Mouse (Mus musculus) hindlimb bud, embryonic 11.5 days (tissue): ENCODE results near the gene Mip.
A peak's percentile ranks its signal among the peaks of the same experiment; 100 is the strongest.
"Not testable (repeated sequence)": the region's sequence is repeated elsewhere in the genome, so short reads cannot be mapped to it uniquely, and the experiment has no call there.

Experiments
- DNase-seq: peaks from one replicate; pipeline ENCODE4 v3.0.0-alpha.2; 2012; ENCODE audit warnings: low read depth, low spot score; ENCODE audit errors: extremely low spot score

Gene Mip

GRCm38 (mm10) chr10:128210954-128211353 lies 14.7 kb upstream of the Mip start:
- no peak for DNase-seq

- DNase-seq = peak; percentile 84
These were observed 14.1 kb upstream of the Mip start, which contains the start of gene Spryd4 for GRCm38 (mm10) chr10:128211390-128212108. Gene Spryd4, minus strand, starts transcription at chr10:128211807.

GRCm38 (mm10) chr10:128212148-128212547 lies 13.5 kb upstream of the Mip start:
- no peak for DNase-seq

GRCm38 (mm10) chr10:128212871-128213323 lies 12.7 kb upstream of the Mip start:
- peak; percentile 84 for DNase-seq

GRCm38 (mm10) chr10:128214112-128214511 lies 11.5 kb upstream of the Mip start:
- DNase-seq = not testable (repeated sequence)

DNA sequence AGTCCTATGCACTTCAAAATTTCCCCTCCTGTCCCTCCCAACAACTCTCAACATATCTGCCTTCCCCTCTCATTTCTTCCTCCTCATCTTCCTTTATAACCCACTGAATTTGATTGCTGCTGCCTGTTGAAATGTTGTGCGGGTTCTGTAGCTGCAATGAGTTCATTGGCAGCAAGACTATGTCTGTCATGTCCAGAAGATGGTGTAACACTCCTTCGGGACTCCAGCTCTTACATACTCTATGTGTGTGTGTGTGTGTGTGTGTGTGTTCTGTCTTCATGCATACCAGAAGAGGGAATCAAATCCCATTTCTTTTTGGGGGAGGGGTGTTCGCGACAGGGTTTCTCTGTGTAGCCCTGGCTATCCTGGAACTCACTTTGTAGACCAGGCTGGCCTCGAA lies 10.7 kb upstream of the Mip start:
- DNase-seq = no peak

DNA sequence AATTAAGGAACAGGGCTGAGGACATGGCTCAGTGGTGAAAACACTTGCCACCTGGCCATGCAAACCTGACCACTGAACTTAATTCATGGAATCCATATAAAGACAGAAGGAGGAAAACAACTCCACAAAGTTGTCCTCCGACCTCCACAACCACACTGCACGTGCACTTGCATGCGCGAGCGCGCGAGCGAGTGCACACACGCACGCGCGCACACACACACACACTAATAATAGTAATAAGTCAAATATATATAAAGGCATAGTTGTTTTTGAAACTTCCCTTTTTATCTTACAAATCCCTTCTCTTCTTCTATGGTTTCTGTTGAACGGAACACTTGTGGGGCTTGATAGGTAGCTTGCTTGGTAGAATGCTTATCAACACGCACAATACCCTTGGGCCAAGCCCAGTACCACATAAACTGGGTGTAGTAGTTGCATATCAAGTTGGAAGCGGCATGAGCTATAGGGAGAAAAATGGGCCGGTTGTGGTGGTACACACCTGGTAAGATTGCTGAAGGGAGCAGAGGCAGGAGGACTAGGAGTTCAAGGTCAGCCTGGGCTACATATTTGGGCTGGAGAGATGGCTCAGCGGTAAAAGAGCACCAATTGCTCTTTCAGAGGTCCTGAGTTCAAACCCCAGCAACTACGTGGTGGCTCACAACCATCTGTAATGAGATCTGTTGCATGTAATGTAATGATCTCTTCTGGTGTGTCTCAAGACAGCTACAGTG lies 7.1 kb upstream of the Mip start:
- DNase-seq = no peak

DNA sequence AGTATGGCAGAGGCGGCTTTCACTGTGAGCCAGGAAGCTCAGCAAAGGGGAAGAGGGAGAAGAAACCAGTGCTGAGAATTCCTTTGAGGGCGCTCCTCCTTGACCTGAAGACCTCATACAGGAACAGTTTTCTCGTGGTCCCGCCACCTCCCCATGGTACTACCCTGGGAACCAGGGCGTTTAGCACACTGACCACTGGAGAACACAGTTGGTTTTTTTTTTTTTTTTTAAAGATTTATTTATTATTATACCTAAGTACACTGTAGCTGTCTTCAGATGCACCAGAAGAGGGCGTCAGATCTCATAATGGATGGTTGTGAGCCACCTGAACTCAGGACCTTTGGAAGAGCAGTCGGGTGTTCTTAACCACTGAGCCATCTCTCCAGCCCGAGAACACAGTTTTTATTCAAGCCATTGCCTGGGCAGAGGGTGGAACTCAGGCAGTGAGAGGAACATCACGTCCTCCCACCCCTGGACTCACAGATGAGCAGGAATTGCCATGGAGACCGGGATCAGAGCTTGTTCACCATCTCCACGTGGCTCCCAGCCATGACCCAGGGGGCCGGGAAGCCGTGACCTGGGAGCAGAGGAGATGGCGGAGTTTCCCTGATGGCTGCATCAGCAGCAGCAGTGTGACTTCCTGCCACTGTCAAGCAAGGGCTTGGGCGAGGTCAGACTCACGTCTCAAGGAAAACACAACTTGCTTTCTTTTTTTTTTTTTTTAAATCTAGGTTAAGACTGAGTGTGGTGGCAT lies 3.9 kb upstream of the Mip start:
- DNase-seq = no peak

DNA sequence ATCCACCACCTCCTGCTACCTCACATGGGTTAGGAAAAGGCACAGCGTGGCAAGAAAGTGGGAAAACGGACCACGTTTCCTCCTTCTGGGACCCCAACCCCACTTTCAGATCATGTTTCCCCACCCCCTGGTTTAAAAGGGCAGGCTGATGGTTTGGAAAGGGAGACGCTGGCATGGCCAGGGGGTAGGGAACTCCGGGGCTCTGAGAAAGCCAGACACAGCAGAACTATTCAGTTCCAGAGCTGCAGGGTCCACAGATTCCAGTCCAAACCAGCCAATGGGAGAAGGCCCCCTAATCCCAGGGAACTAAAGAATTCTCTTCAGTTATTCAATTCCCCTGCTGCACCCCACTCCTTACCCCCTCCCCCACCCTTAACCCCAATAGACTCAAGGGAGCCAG lies 574 bp upstream of the Mip start:
- DNase-seq = no peak

- DNase-seq = no peak
These were observed 2.0 kb downstream of the Mip start for GRCm38 (mm10) chr10:128227592-128227991.

DNA sequence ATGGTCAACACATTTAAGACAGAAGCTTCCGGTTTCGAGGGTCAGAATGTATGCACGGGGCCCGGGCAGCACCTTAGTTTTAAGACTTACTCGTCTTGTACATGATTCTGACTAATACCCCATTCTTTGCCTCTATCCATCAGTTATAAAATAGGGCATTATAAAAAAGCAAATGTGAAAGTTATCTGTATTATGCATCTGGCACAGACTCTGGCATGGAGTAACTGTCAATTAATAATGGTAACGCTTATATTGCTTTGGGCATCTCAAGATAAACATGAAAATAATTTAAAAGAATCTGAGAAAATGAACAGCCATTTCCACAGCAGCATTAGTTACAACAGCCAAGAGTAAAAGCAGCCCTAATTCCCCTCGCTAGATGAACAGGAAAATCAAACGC lies 2.4 kb downstream of the Mip start:
- DNase-seq = no peak

DNA sequence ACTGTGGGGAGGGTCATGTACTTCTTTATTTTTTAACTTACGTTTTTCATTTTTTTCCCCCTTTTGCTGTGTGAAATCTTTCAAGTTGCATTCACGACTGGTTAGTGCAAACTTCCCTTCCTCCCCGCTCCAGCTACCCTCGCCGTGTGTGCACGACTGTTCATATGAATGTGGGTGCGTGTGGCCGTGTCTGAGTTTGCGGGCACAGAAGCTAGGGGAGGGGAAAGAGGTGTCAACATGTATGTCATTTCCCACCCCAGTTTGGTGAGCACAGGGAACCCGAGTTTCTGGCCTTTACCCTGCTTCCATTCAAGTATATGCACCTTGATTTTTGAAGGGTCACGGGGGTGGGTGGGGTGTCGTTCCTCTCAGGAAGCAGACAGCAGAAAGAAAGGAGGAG lies 4.9 kb downstream of the Mip start:
- DNase-seq = no peak

DNA sequence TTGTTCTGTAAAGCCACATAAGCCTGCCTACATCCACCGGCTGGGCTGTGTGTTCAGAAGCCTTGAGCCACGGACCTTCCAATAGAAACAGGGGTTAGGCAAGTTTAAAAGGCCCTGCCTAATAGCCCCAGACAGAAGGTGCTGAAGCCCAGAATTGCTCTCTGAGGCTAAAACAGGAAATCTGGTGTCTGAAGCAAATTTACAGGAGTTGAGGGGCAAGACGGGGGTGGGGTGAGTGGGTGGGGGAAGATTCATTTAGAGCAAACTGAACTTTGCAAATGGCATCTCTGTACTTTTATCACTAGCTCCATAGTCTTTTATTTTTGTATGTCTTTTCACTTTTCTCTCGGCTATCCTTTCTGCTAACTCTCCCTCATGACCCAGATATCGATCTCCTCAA lies 5.5 kb downstream of the Mip start:
- no peak for DNase-seq

DNA sequence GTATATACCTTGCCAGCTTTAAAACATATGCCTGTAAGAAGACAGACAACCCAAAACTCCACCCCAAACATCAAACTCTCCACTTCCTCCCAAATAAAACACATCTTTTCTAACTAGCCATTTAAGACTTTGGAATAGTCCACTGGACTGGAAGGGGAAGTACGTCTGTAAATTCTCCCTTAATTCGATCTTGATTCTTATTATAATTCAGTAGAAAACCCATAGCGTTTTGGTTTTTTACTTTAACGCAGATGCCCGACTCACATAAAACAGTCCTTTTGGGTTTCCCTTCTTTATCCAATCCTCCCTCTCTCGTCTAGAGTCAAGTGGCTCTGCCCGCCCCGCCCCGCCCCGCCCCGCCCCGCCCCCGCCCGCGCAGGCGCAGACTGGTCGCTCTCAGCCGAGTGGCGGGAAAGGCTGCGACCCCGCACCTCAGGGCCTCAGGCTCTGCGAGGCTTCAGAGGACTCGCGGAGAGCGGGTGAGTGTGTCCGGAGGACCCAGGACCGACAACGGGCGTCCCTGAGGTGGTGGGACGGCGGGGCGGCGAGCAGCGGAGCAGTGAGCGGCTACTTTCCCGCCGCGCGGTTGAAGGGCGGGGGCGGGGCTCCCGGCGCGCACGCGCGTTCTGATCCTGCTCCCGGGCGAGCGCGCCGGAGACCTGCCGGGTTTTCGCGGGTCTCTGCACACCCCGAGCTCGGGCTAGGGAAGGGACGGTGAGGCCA lies 6.2 kb downstream of the Mip start, which contains the start of gene Timeless:
Gene Timeless, plus strand, starts transcription at position 369 of the 723 bp plus-strand sequence.
- peak; percentile 89 for DNase-seq

DNA sequence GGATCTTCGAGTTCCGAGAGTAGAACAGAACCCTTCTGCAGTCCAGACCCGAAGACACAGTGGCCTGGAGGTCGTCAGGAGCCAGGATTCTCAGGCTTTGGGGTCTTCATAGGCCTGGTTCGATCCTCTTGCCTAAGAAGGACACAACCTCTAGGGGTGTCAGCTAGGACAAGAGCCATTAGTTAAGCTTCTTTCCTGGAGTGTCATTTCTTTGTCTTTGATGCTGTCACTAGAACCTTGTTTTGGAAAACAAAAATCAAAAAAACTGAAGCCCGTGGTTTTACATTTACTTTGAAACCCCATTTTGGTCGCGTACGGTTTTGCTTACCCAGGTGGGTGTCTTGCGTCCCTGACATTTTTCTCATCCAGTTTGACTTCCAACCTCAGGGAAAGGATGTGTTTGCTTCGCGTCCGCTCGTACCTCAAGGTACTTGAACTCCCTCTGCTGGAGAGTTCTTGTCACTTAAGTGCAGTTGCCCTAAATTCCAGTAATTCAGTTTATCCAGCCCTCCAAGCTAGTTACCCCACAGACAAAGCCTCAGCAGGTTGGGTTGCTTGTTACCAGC lies 6.9 kb downstream of the Mip start:
- DNase-seq = peak; percentile 84

DNA sequence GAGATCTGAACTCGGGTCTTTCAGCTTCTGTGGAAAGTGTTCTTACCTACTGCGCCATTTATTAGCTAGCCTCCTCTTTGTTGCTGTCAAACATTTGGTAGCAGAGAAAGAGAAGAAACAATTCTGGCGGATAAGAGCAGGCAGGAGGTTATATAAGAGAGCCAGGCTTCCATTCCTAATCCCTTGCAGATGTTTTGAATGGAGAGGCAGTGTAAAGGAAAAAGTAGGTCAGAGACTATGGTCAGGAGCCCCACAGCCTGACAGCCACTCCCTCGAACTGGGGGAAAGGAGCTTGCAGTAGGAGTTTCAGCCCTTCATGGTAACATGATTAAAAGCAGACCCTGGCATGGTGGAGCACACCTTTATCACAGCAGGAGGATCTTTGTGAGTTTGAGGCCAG lies 10.7 kb downstream of the Mip start:
- DNase-seq = no peak

- no peak for DNase-seq
These were observed 12.3 kb downstream of the Mip start for GRCm38 (mm10) chr10:128237807-128238480.

DNA sequence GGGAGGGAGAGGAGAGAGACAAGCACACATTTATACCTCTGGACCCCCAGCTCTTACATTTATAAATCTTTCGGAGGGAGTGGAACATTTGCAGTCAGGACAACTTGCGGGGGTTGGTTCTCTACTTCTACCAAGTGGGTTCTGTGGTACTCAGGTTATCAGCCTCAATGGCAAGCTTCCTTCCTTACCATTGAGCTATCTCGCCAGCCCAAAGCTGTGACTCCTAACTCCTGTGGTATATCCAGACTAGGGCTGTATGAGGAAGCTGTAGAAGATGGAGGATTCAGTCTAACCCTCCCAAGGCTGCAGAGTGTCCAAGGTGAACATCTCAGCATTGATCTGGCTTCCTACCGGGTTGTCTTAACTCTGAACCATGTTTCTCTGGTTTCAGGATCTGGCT lies 13.5 kb downstream of the Mip start:
- no peak for DNase-seq

- no peak for DNase-seq
These were observed 14.5 kb downstream of the Mip start for GRCm38 (mm10) chr10:128240131-128240530.

DNA sequence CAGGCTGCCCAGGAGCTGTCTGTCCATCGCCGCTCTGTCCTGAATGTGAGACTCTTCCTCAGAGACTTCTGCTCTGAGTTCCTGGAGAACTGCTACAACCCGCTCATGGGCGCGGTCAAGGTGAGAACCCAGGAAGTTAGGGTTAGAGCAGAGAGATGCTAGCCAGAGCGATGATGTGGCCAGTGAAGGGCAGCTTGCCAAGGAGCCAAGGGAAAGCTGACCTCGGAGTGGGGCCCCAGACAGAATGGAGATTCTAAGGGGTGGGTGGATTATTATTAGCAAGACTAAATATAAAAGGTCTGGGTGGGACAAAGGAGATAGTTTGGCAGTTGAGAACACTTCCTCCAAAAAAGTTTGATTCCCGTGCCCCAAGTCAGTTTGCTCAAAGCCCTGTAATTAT lies 17.6 kb downstream of the Mip start:
- no peak for DNase-seq
